24 mouse cellular contexts compared by ENCODE assay signal in the genomic region with DNA sequence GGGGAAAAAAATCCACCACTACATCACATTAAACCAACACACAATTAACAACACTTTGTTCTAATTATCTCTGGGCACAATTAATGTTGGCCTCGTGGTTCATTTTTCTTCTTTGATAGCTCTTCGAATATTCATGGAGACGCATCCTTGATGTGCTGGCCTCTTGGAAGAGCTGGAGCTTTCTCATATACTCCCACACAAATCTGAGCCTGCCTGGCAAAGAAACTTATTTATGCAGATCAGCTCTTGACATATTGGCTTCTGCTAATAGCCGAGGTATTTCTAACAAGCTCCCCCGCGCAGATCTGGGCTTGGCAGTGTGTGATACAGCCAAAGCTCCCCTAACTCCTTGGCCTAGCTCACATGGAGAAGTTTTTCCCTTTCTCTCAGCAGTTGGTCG.
DNase-seq lines count a peak whose midpoint lies in the region; ATAC-seq and TF ChIP-seq lines count a peak whose summit lies in the region.
"Had no signal": no experiment of that assay in that cellular context is flagged by ENCODE, and none has a peak within 500 bp of the region (broad histone marks: within the 10 kb centered on the region; RNA-seq: fewer than 3 reads in every experiment).

No protein-coding gene starts in this region.

- H3K9ac ChIP-seq in forebrain, embryonic 14.5 days (ENCODE audit: low read length) = no peak overlapping the region
- no peak overlapping the region for H3K9ac ChIP-seq in forebrain, embryonic 11.5 days (ENCODE audit: low read length)
- H3K9ac ChIP-seq: hindbrain, embryonic 13.5 days; intestine, embryonic 15.5 days; liver, embryonic 14.5 days; lung, embryonic 15.5 days; neural tube, embryonic 12.5 days had no signal

- DNase-seq in forebrain, embryonic 14.5 days (ENCODE audit: low spot score) = peak; percentile 56
- no peak for DNase-seq in forebrain, embryonic 11.5 days (ENCODE audit: low spot score)
- DNase-seq in ovary, adult 18-20 months (ENCODE audit: low spot score) = peak; percentile 3
- no peak for DNase-seq in ovary, postnatal 10 days (ENCODE audit: low spot score)
- peak in 1 of 2 experiments; percentile 51 for DNase-seq in layer of hippocampus, adult 2 months (ENCODE audit: low spot score in 2 of 2)
- peak; percentile 29 to 41 for DNase-seq in right cerebral cortex, postnatal 10 days (ENCODE audit: low spot score in 2 of 2)
- DNase-seq in thymus, postnatal 10 days (ENCODE audit: low spot score in 2 of 2) = no peak
- DNase-seq in spleen, postnatal 36 days (ENCODE audit: low spot score in 2 of 2) = no peak
- DNase-seq: adrenal gland, postnatal 10 days; cerebellum, adult 11-12 months; cerebellum, postnatal 36 days; gastrocnemius, adult 2 months; kidney, adult 9 months; kidney, postnatal 25 days; thymus, adult 2 months had no signal

- no peak overlapping the region for H3K4me2 ChIP-seq in forebrain, embryonic 14.5 days (ENCODE audit: low read length)
- H3K4me2 ChIP-seq in forebrain, embryonic 11.5 days (ENCODE audit: low read depth, low read length, severe bottlenecking) = no peak overlapping the region
- H3K4me2 ChIP-seq: heart, embryonic 11.5 days; hindbrain, embryonic 13.5 days; intestine, embryonic 15.5 days; lung, embryonic 15.5 days; midbrain, embryonic 11.5 days; neural tube, embryonic 12.5 days had no signal

- no peaks in the 10 kb centered on the region for H3K27me3 ChIP-seq in forebrain, embryonic 14.5 days (replicated peaks; ENCODE audit: control insufficient read depth, insufficient read depth, low read length)
- H3K27me3 ChIP-seq in forebrain, embryonic 11.5 days (ENCODE audit: control insufficient read depth, insufficient read depth, low read length) = no peaks in the 10 kb centered on the region
- H3K27me3 ChIP-seq: hindbrain, embryonic 13.5 days; intestine, embryonic 15.5 days; lung, embryonic 15.5 days; neural tube, embryonic 12.5 days; Patski had no signal

- ATAC-seq in forebrain, embryonic 14.5 days = peak; percentile 37
- no peak for ATAC-seq in forebrain, embryonic 11.5 days (replicated peaks; ENCODE audit: low FRiP score)
- ATAC-seq: CD4-positive, CD25-positive, alpha-beta regulatory T cell, adult 4 months; intestine, embryonic 15.5 days; Patski had no signal

- H3K9me3 ChIP-seq in forebrain, embryonic 14.5 days (replicated peaks; ENCODE audit: control insufficient read depth, low read length) = no peaks in the 10 kb centered on the region
- no peaks in the 10 kb centered on the region for H3K9me3 ChIP-seq in forebrain, embryonic 11.5 days (ENCODE audit: control insufficient read depth, low read length)
- H3K9me3 ChIP-seq: hindbrain, embryonic 13.5 days; intestine, embryonic 15.5 days; lung, embryonic 15.5 days; neural tube, embryonic 12.5 days had no signal

- 44% methylated on average over 7 of the region's 7 CpGs for WGBS in forebrain, embryonic 14.5 days
- WGBS in forebrain, embryonic 11.5 days = 82% methylated on average over 7 of the region's 7 CpGs

- H3K36me3 ChIP-seq in forebrain, embryonic 14.5 days (ENCODE audit: control insufficient read depth, insufficient read depth, low read length) = no peaks in the 10 kb centered on the region
- no peaks in the 10 kb centered on the region for H3K36me3 ChIP-seq in forebrain, embryonic 11.5 days (ENCODE audit: control insufficient read depth, insufficient read depth, low read length)
- H3K36me3 ChIP-seq: hindbrain, embryonic 13.5 days; intestine, embryonic 15.5 days; neural tube, embryonic 12.5 days had no signal

- TF ChIP-seq CTCF in layer of hippocampus, adult 2 months (conservative IDR thresholded peaks at IDR 0.05) = no peak

- H3K4me1 ChIP-seq in forebrain, embryonic 14.5 days (ENCODE audit: control insufficient read depth, insufficient read depth, low read length) = peaks cover 7% of the 10 kb centered on the region; the same call in 1 of the 2 replicates
- no peaks in the 10 kb centered on the region for H3K4me1 ChIP-seq in forebrain, embryonic 11.5 days (replicated peaks; ENCODE audit: control insufficient read depth, insufficient read depth, low read length)
- H3K4me1 ChIP-seq: hindbrain, embryonic 13.5 days; intestine, embryonic 15.5 days; lung, embryonic 15.5 days; neural tube, embryonic 12.5 days had no signal

- no peak overlapping the region for H3K4me3 ChIP-seq in forebrain, embryonic 14.5 days (ENCODE audit: low read depth, low read length)
- H3K4me3 ChIP-seq in forebrain, embryonic 11.5 days (ENCODE audit: low read depth, low read length) = no peak overlapping the region
- no peak overlapping the region for H3K4me3 ChIP-seq in layer of hippocampus, adult 2 months
- H3K4me3 ChIP-seq: gastrocnemius, adult 2 months; hindbrain, embryonic 13.5 days; intestine, embryonic 15.5 days; lung, embryonic 15.5 days; neural tube, embryonic 12.5 days had no signal

- no peak overlapping the region for H3K27ac ChIP-seq in forebrain, embryonic 14.5 days (ENCODE audit: low read depth, low read length)
- H3K27ac ChIP-seq in forebrain, embryonic 11.5 days (ENCODE audit: low read depth, low read length) = no peak overlapping the region
- H3K27ac ChIP-seq in layer of hippocampus, adult 2 months = 0 out of 2 replicates have a peak overlapping the region, but pooled peaks have one; percentile 8
- H3K27ac ChIP-seq: gastrocnemius, adult 2 months; hindbrain, embryonic 13.5 days; intestine, embryonic 15.5 days; liver, embryonic 14.5 days; lung, embryonic 15.5 days; neural tube, embryonic 12.5 days had no signal

Comparison
In these comparisons a context has a peak if more than half of its experiments do, and no peak if none do; other contexts are left out.
1. DNase-seq: peak in forebrain, embryonic 14.5 days (single experiment), ovary, adult 18-20 months (single experiment) and right cerebral cortex, postnatal 10 days (2 of 2); none in forebrain, embryonic 11.5 days (single experiment), ovary, postnatal 10 days (single experiment), thymus, postnatal 10 days (0 of 2) and spleen, postnatal 36 days (0 of 2).